Mouse (Mus musculus) testis, adult 2 months (tissue): ENCODE data around the gene Ltbp4. TPM values are rescaled to one million over a fixed set of nuclear protein-coding genes. Genes with fewer than 3 reads are reported as not detected.

Source experiments
- H3K27ac ChIP-seq: fragments of 200-500 bp; 2 replicates; pipeline ENCODE4 v1.5.1; 2012; ENCODE audit warnings: low read depth, low read length; ENCODE audit not compliant: control insufficient read depth, insufficient read depth
- H3K27me3 ChIP-seq: fragments of 200-500 bp; 2 replicates; pipeline ENCODE4 v1.6.1; 2012; ENCODE audit warnings: mild to moderate bottlenecking, low read length, moderate library complexity; ENCODE audit not compliant: control insufficient read depth, insufficient read depth
- H3K36me3 ChIP-seq: fragments of 200-500 bp; 2 replicates; pipeline ENCODE4 v1.6.1; 2012; ENCODE audit warnings: mild to moderate bottlenecking, low read length; ENCODE audit not compliant: control insufficient read depth, insufficient read depth
- H3K4me1 ChIP-seq: fragments of 200-500 bp; 2 replicates; pipeline ENCODE4 v1.6.1; 2012; ENCODE audit warnings: low read length; ENCODE audit not compliant: control insufficient read depth, insufficient read depth
- H3K4me3 ChIP-seq: fragments of 200-500 bp; 2 replicates; pipeline ENCODE4 v1.5.1; 2012; ENCODE audit warnings: low read depth, mild to moderate bottlenecking, low read length, moderate library complexity, mixed read lengths; ENCODE audit not compliant: control insufficient read depth
- CTCF ChIP-seq: fragments of 200-500 bp; IDR thresholded peaks from 2 replicates; pipeline ENCODE4 v1.5.1; 2012; ENCODE audit warnings: low read depth, mild to moderate bottlenecking, inconsistent platforms, low read length, moderate library complexity; ENCODE audit not compliant: control insufficient read depth, insufficient read depth, insufficient replicate concordance
- POLR2A ChIP-seq: fragments of 200-500 bp; IDR thresholded peaks from 2 replicates; pipeline ENCODE4 v1.6.1; 2012; ENCODE audit warnings: low read depth, mild to moderate bottlenecking, inconsistent platforms, low read length, moderate library complexity; ENCODE audit not compliant: control insufficient read depth
- polyA plus RNA-seq: library from polyadenylated mRNA; depleted of rRNA; stranded (reverse); fragments of >200 nt; gene quantifications from 2 replicates; pipeline ENCODE4 v1.2.3, GENCODE M21; 2012

The Ltbp4 gene
- polyA plus RNA-seq, 1 experiment, result 26.1 TPM

- Histone ChIP-seq H3K4me3 (peak overlapping the region; percentile 90), H3K27me3 (peaks cover 4% of the 10 kb centered on the region), H3K27ac (no peak overlapping the region), H3K36me3 (no peaks in the 10 kb centered on the region), H3K4me1 (peaks cover 27% of the 10 kb centered on the region)
- no peak for TF ChIP-seq POLR2A
- no peak for TF ChIP-seq CTCF
These were observed 23.3 kb upstream of the Ltbp4 start for GRCm38 (mm10) chr7:27360749-27361148.

DNA sequence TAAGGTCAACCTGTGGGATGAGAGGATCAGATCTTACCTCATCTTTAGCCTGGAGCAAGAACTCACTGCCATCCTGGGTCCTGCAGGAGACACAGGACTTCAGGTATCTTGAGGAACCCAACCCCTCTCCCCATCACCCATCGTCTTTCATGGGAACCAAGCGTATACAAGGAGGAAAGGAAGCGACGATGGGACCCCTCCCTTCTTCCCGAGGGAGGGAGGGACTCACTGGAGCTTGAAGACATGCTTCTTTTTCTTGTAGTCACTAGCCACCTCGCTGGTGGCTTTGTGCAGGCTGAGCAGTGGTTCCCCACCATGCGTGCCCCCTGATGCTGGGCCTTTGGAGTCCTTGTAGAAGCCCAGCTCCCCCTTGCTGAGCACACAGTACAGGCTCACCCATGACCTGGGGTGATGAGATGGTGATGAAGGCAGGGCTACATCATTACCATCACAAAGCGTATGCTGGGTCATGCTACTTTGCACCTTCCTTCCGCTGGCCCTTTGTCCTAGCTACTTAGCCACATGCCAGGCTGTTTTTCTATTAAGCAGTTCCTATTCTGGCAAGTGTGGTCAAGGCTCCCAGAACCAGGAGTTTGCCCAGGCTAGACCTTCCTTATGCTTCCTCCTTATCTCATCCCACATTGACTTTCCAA lies 22.3 kb upstream of the Ltbp4 start:
- Histone ChIP-seq H3K4me3 (peak overlapping the region; percentile 53), H3K27me3 (peaks cover 4% of the 10 kb centered on the region), H3K4me1 (peaks cover 33% of the 10 kb centered on the region), H3K27ac (no peak overlapping the region), H3K36me3 (no peaks in the 10 kb centered on the region)
- TF ChIP-seq CTCF (no peak), POLR2A (no peak)

GRCm38 (mm10) chr7:27359162-27359561 lies 21.7 kb upstream of the Ltbp4 start:
- H3K36me3 ChIP-seq, result no peaks in the 10 kb centered on the region
- H3K27me3 ChIP-seq, result peaks cover under 1% of the 10 kb centered on the region
- H3K4me3 ChIP-seq, result peak overlapping the region; percentile 53; the same call in 1 of the 2 replicates
- peaks cover 29% of the 10 kb centered on the region for H3K4me1 ChIP-seq
- TF ChIP-seq CTCF (no peak), POLR2A (no peak)
- no peak overlapping the region for H3K27ac ChIP-seq

- peak overlapping the region; percentile 93 for H3K4me3 ChIP-seq
- no peak for TF ChIP-seq POLR2A
- TF ChIP-seq CTCF, result no peak
- no peaks in the 10 kb centered on the region for H3K36me3 ChIP-seq
- H3K27me3 ChIP-seq, result no peaks in the 10 kb centered on the region
- peaks cover 28% of the 10 kb centered on the region for H3K4me1 ChIP-seq
- H3K27ac ChIP-seq, result no peak overlapping the region
These were observed 20.1 kb upstream of the Ltbp4 start for GRCm38 (mm10) chr7:27357595-27357978.

- Histone ChIP-seq H3K36me3 (no peaks in the 10 kb centered on the region), H3K4me3 (peak within 1 kb of the TSS; percentile 93), H3K27me3 (no peaks in the 10 kb centered on the region), H3K4me1 (peaks cover 24% of the 10 kb centered on the region), H3K27ac (peak within 1 kb of the TSS; percentile 59)
- TF ChIP-seq CTCF (no peak), POLR2A (no peak)
These were observed 19.5 kb upstream of the Ltbp4 start, which contains the start of gene Gm20479 for GRCm38 (mm10) chr7:27356861-27357594. Gene Gm20479 (minus strand): TSS chr7:27357419.

DNA sequence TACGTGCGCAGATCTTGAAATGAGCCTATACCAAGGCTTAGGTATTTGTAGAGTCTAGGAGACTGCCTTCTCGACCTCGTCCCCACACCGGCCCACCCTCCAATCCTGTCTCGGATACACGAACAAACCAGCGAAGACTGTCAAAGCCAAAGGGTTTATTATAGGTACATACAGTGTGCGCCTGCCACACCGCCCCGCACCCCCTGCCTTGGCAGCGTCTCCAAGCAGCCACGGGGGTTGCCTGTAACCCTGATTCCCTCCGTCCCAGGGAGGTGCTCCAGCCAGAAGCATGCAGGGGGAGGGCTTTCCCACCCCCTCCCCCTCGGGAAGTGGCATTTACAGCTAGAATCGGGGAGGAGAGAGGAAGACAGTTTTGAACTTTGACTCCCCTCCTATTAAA lies 18.8 kb upstream of the Ltbp4 start:
- peak overlapping the region; percentile 93 for H3K4me3 ChIP-seq
- H3K36me3 ChIP-seq, result no peaks in the 10 kb centered on the region
- no peak overlapping the region for H3K27ac ChIP-seq
- H3K27me3 ChIP-seq, result no peaks in the 10 kb centered on the region
- peaks cover 19% of the 10 kb centered on the region for H3K4me1 ChIP-seq
- no peak for TF ChIP-seq CTCF
- TF ChIP-seq POLR2A, result no peak

DNA sequence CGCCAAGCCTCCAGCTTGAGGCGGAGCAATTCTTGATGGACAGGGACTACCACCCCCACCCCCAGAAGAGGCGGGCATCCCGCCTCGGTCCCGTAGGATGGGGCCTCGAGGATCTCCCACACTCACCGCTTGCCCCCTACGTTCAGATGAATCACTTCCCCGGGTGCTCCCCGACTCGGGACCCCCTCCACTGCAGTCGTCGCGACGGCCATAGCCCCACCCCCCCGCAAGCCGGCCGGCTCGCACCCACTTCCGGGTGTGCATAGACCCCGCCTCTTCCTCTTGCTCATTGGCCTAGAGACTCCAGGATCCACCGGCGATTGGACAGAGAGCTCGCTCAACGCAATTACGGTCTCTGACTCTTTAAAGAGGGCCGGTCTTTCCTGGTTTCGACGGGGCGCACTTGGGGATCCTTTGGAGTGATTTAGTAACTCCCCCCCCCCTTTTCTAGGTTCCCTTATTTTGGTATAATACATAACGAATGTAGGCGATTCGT lies 18.3 kb upstream of the Ltbp4 start, which contains the start of gene Shkbp1:
Gene Shkbp1 (minus strand): TSS at position 275 of the 496 bp plus-strand sequence.
- H3K27me3 ChIP-seq, result no peaks in the 10 kb centered on the region
- H3K4me3 ChIP-seq, result peak within 1 kb of the TSS; percentile 93
- peaks cover 19% of the 10 kb centered on the region for H3K4me1 ChIP-seq
- TF ChIP-seq CTCF (no peak), POLR2A (no peak)
- no peaks in the 10 kb centered on the region for H3K36me3 ChIP-seq
- H3K27ac ChIP-seq, result peak within 1 kb of the TSS; percentile 59; the same call in 1 of the 2 replicates
